In the genomic region with DNA sequence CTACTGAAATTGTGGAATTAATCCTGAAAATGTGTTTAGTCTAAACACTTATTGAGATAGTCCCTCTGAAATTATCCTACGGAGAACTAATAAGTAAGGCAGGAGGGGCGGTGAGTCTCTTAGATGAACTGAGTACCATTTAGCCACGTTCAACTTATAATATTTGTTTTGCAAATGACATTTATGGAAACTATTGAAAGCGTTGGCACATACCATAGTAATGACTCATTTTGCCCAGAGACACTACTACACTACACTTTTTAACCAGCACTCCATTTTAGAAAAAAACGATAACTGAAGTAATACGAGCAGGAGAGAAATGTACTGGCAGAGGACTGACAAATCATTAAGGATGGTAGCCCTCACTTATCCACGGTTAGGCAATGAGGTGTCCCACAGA, we compare ENCODE assay signal across 19 mouse cellular contexts.
"Had no signal": no experiment of that assay in that cellular context is flagged by ENCODE, and none has a peak within 500 bp of the region (broad histone marks: within the 10 kb centered on the region; RNA-seq: fewer than 3 reads in every experiment).

No protein-coding gene starts in this region.

- H3K36me3 ChIP-seq: liver, embryonic 12.5 days; midbrain, embryonic 10.5 days; midbrain, embryonic 12.5 days; neural tube, embryonic 13.5 days; neural tube, embryonic 15.5 days had no signal

- H3K4me3 ChIP-seq: liver, embryonic 12.5 days; midbrain, embryonic 10.5 days; midbrain, embryonic 12.5 days; myocyte; neural tube, embryonic 13.5 days; neural tube, embryonic 15.5 days had no signal

- H3K9ac ChIP-seq: liver, embryonic 12.5 days; liver, embryonic 14.5 days; midbrain, embryonic 12.5 days; neural tube, embryonic 13.5 days; neural tube, embryonic 15.5 days had no signal

- H3K4me1 ChIP-seq: midbrain, embryonic 10.5 days; midbrain, embryonic 12.5 days had no signal

- H3K27ac ChIP-seq: liver, embryonic 12.5 days; liver, embryonic 14.5 days; midbrain, embryonic 10.5 days; midbrain, embryonic 12.5 days; neural tube, embryonic 13.5 days; neural tube, embryonic 15.5 days had no signal

- H3K27me3 ChIP-seq: liver, embryonic 12.5 days; midbrain, embryonic 12.5 days; neural tube, embryonic 13.5 days; neural tube, embryonic 15.5 days had no signal

- H3K4me2 ChIP-seq: liver, embryonic 12.5 days; midbrain, embryonic 12.5 days; neural tube, embryonic 13.5 days; neural tube, embryonic 15.5 days had no signal

- ATAC-seq: liver, embryonic 12.5 days; midbrain, embryonic 16.5 days had no signal

- DNase-seq: lung, postnatal 10 days; lung, postnatal 36 days; midbrain, embryonic 14.5 days; retina, postnatal 1 day; right cerebral cortex, adult 18-20 months; right cerebral cortex, postnatal 25 days; right cerebral cortex, postnatal 4 days; spleen, adult 18-20 months; thymus, adult 18-20 months; thymus, postnatal 14 days; thymus, postnatal 36 days had no signal

- H3K9me3 ChIP-seq: liver, embryonic 12.5 days; midbrain, embryonic 10.5 days; midbrain, embryonic 12.5 days; neural tube, embryonic 13.5 days; neural tube, embryonic 15.5 days had no signal
